Mouse (Mus musculus): ENCODE measurements around the gene Psmd13. TPM values are rescaled to one million over a fixed set of nuclear protein-coding genes. Genes with fewer than 3 reads are reported as not detected.
A peak's percentile ranks its signal among the peaks of the same experiment; 100 is the strongest.

Gene Psmd13
- polyA plus RNA-seq, 1 experiment from 2014 or later, result 302 TPM

GRCm38 (mm10) chr7:140846676-140847075 lies 35.1 kb upstream of the Psmd13 start:
- Histone ChIP-seq H3K4me3 (replicated peaks) (no peak overlapping the region), H3K27me3 (peaks cover 25% of the 10 kb centered on the region), H3K9me3 (no peaks in the 10 kb centered on the region), H3K36me3 (peaks cover 5% of the 10 kb centered on the region), H3K27ac (no peak overlapping the region), H3K4me2 (replicated peaks) (no peak overlapping the region), H3K9ac (replicated peaks) (no peak overlapping the region), H3K4me1 (replicated peaks) (no peaks in the 10 kb centered on the region)
- 85% methylated on average over 10 of the region's 10 CpGs for WGBS
- no peak for ATAC-seq

GRCm38 (mm10) chr7:140847755-140848580 lies 33.8 kb upstream of the Psmd13 start, which contains the start of gene Odf3:
TSS of gene Odf3 (plus strand) at chr7:140847805.
- ATAC-seq, result no peak
- Histone ChIP-seq H3K27ac (no peak within 1 kb of the TSS), H3K27me3 (peaks cover 14% of the 10 kb centered on the region), H3K4me1 (replicated peaks) (no peaks in the 10 kb centered on the region), H3K36me3 (peaks cover 18% of the 10 kb centered on the region), H3K4me2 (replicated peaks) (no peak within 1 kb of the TSS), H3K4me3 (replicated peaks) (no peak within 1 kb of the TSS), H3K9ac (replicated peaks) (no peak within 1 kb of the TSS), H3K9me3 (no peaks in the 10 kb centered on the region)
- 76% methylated on average over 11 of the region's 11 CpGs for WGBS

- no peaks in the 10 kb centered on the region for H3K4me1 ChIP-seq (replicated peaks)
- no peak for ATAC-seq
- H3K36me3 ChIP-seq, result peaks cover 24% of the 10 kb centered on the region
- H3K9ac ChIP-seq (replicated peaks), result no peak overlapping the region
- no peak overlapping the region for H3K4me2 ChIP-seq (replicated peaks)
- H3K9me3 ChIP-seq, result no peaks in the 10 kb centered on the region
- WGBS, result 94% methylated on average over 10 of the region's 10 CpGs
- H3K4me3 ChIP-seq (replicated peaks), result no peak overlapping the region
- H3K27ac ChIP-seq, result no peak overlapping the region
- peaks cover 7% of the 10 kb centered on the region for H3K27me3 ChIP-seq
These were observed 33.2 kb upstream of the Psmd13 start for GRCm38 (mm10) chr7:140848591-140848990.

GRCm38 (mm10) chr7:140851916-140852315 lies 29.9 kb upstream of the Psmd13 start:
- Histone ChIP-seq H3K4me2 (replicated peaks) (no peak overlapping the region), H3K4me1 (replicated peaks) (peaks cover 12% of the 10 kb centered on the region), H3K27ac (no peak overlapping the region), H3K4me3 (replicated peaks) (no peak overlapping the region), H3K9me3 (no peaks in the 10 kb centered on the region), H3K27me3 (peaks cover 4% of the 10 kb centered on the region), H3K9ac (replicated peaks) (no peak overlapping the region), H3K36me3 (peaks cover 35% of the 10 kb centered on the region)
- no peak for ATAC-seq
- 98% methylated on average over 4 of the region's 4 CpGs for WGBS

- WGBS, result 90% methylated on average over 9 of the region's 9 CpGs
- Histone ChIP-seq H3K9me3 (no peaks in the 10 kb centered on the region), H3K27ac (no peak overlapping the region), H3K4me3 (replicated peaks) (no peak overlapping the region), H3K4me2 (replicated peaks) (no peak overlapping the region), H3K9ac (replicated peaks) (no peak overlapping the region), H3K36me3 (peaks cover 35% of the 10 kb centered on the region), H3K4me1 (replicated peaks) (peaks cover 20% of the 10 kb centered on the region), H3K27me3 (no peaks in the 10 kb centered on the region)
- no peak for ATAC-seq
These were observed 28.4 kb upstream of the Psmd13 start for GRCm38 (mm10) chr7:140853386-140853785.

GRCm38 (mm10) chr7:140854483-140854882 lies 27.3 kb upstream of the Psmd13 start:
- ATAC-seq, result no peak
- Histone ChIP-seq H3K4me3 (replicated peaks) (0 out of 2 replicates have a peak overlapping the region, but pooled peaks have one; percentile 88), H3K9ac (replicated peaks) (no peak overlapping the region), H3K27me3 (no peaks in the 10 kb centered on the region), H3K4me2 (replicated peaks) (no peak overlapping the region), H3K4me1 (replicated peaks) (peaks cover 31% of the 10 kb centered on the region), H3K36me3 (peaks cover 44% of the 10 kb centered on the region), H3K9me3 (no peaks in the 10 kb centered on the region), H3K27ac (no peak overlapping the region)
- 91% methylated on average over 18 of the region's 18 CpGs for WGBS

- peak overlapping the region; percentile 94 for H3K4me2 ChIP-seq (replicated peaks)
- H3K27me3 ChIP-seq, result no peaks in the 10 kb centered on the region
- H3K36me3 ChIP-seq, result peaks cover 51% of the 10 kb centered on the region
- no peak overlapping the region for H3K27ac ChIP-seq
- WGBS, result 78% methylated on average over 9 of the region's 9 CpGs
- H3K9ac ChIP-seq (replicated peaks), result peak overlapping the region; percentile 94
- peak overlapping the region; percentile 88 for H3K4me3 ChIP-seq (replicated peaks)
- no peaks in the 10 kb centered on the region for H3K9me3 ChIP-seq
- ATAC-seq, result no peak
- peaks cover 38% of the 10 kb centered on the region for H3K4me1 ChIP-seq (replicated peaks)
These were observed 26.6 kb upstream of the Psmd13 start for GRCm38 (mm10) chr7:140855181-140855580.

GRCm38 (mm10) chr7:140855860-140856784 lies 25.6 kb upstream of the Psmd13 start, which contains the start of gene Gm45785:
TSS of gene Gm45785 (minus strand) at chr7:140856331.
- Histone ChIP-seq H3K4me1 (replicated peaks) (peaks cover 40% of the 10 kb centered on the region), H3K4me3 (replicated peaks) (peak within 1 kb of the TSS; percentile 88), H3K27me3 (no peaks in the 10 kb centered on the region), H3K27ac (peak within 1 kb of the TSS; percentile 90), H3K9ac (replicated peaks) (peak within 1 kb of the TSS; percentile 94), H3K9me3 (no peaks in the 10 kb centered on the region), H3K36me3 (peaks cover 60% of the 10 kb centered on the region), H3K4me2 (replicated peaks) (peak within 1 kb of the TSS; percentile 94)
- ATAC-seq, result peak; percentile 85
- 1% methylated on average over 51 of the region's 51 CpGs for WGBS

- H3K4me2 ChIP-seq (replicated peaks), result peak within 1 kb of the TSS; percentile 94
- WGBS, result under 1% methylated on average over 50 of the region's 50 CpGs
- H3K9me3 ChIP-seq, result no peaks in the 10 kb centered on the region
- no peaks in the 10 kb centered on the region for H3K27me3 ChIP-seq
- peaks cover 40% of the 10 kb centered on the region for H3K4me1 ChIP-seq (replicated peaks)
- peak within 1 kb of the TSS; percentile 88 for H3K4me3 ChIP-seq (replicated peaks)
- H3K27ac ChIP-seq, result peak within 1 kb of the TSS; percentile 90
- peak within 1 kb of the TSS; percentile 94 for H3K9ac ChIP-seq (replicated peaks)
- peaks cover 61% of the 10 kb centered on the region for H3K36me3 ChIP-seq
- ATAC-seq, result peak; percentile 85
These were observed 24.8 kb upstream of the Psmd13 start, which contains the start of gene Ric8a for GRCm38 (mm10) chr7:140856785-140857549. TSS of gene Ric8a (plus strand) at chr7:140856957.

GRCm38 (mm10) chr7:140857550-140858505 lies 23.9 kb upstream of the Psmd13 start, which contains the start of gene Bet1l:
TSS of gene Bet1l (minus strand) at chr7:140857577.
- Histone ChIP-seq H3K27ac (peak within 1 kb of the TSS; percentile 90), H3K27me3 (no peaks in the 10 kb centered on the region), H3K4me1 (replicated peaks) (peaks cover 40% of the 10 kb centered on the region), H3K4me2 (replicated peaks) (peak within 1 kb of the TSS; percentile 94), H3K4me3 (replicated peaks) (peak within 1 kb of the TSS; percentile 88), H3K9me3 (no peaks in the 10 kb centered on the region), H3K9ac (replicated peaks) (peak within 1 kb of the TSS; percentile 94), H3K36me3 (peaks cover 61% of the 10 kb centered on the region)
- peak; percentile 57 for ATAC-seq
- WGBS, result 40% methylated on average over 40 of the region's 40 CpGs
